In genomic region chr17:45666091-45666490, GRCm38 (mm10) we compare ENCODE assay signal across 22 mouse cellular contexts. TPM values are rescaled to one million over a fixed set of nuclear protein-coding genes. Genes with fewer than 3 reads are reported as not detected.
"Had no signal": no experiment of that assay in that cellular context is flagged by ENCODE, and none has a peak within 500 bp of the region (broad histone marks: within the 10 kb centered on the region; RNA-seq: fewer than 3 reads in every experiment).

No protein-coding gene starts in this region.

- H3K9me3 ChIP-seq: kidney, embryonic 15.5 days; limb, embryonic 12.5 days; limb, embryonic 15.5 days; midbrain, embryonic 12.5 days; neural tube, embryonic 13.5 days had no signal

- DNase-seq: kidney, adult 2 months; kidney, postnatal 14 days; kidney, postnatal 4 days; left cerebral cortex, postnatal 4 days; liver, postnatal 0 days; lung, embryonic 14.5 days; lung, postnatal 10 days; lung, postnatal 36 days; thymus, adult 18-20 months; thymus, postnatal 36 days had no signal

- H3K27ac ChIP-seq: kidney, embryonic 15.5 days; limb, embryonic 12.5 days; limb, embryonic 15.5 days; liver, embryonic 14.5 days; midbrain, embryonic 12.5 days; neural tube, embryonic 13.5 days had no signal

- H3K27me3 ChIP-seq: kidney, embryonic 15.5 days; limb, embryonic 12.5 days; limb, embryonic 15.5 days; midbrain, embryonic 12.5 days; neural tube, embryonic 13.5 days had no signal

- ATAC-seq: intestine, postnatal 0 days; liver, postnatal 0 days; midbrain, embryonic 16.5 days had no signal

- H3K4me2 ChIP-seq: kidney, embryonic 15.5 days; limb, embryonic 12.5 days; limb, embryonic 15.5 days; liver, embryonic 11.5 days; lung, embryonic 14.5 days; midbrain, embryonic 12.5 days; neural tube, embryonic 13.5 days had no signal

- H3K4me3 ChIP-seq: kidney, embryonic 15.5 days; limb, embryonic 12.5 days; limb, embryonic 15.5 days; midbrain, embryonic 12.5 days; myocyte; neural tube, embryonic 13.5 days had no signal

- H3K9ac ChIP-seq: kidney, embryonic 15.5 days; limb, embryonic 12.5 days; limb, embryonic 15.5 days; liver, embryonic 14.5 days; liver, postnatal 0 days; lung, embryonic 14.5 days; midbrain, embryonic 12.5 days; neural tube, embryonic 13.5 days had no signal

- H3K4me1 ChIP-seq: limb, embryonic 12.5 days had no signal

RNA-seq across cellular contexts. Expression of gene Capn11, which starts 7.0 kb away (rescaled TPM):
- total RNA-seq: monocyte, adult 5-6 weeks had no signal
- polyA plus RNA-seq: intestine, postnatal 0 days; liver, embryonic 14.5 days; liver, postnatal 0 days; lung, embryonic 14.5 days; stomach, embryonic 14.5 days had no signal
